Mouse (Mus musculus) G1E (cell line): ENCODE data around the gene Catsper4. TPM values are rescaled to one million over a fixed set of nuclear protein-coding genes. Genes with fewer than 3 reads are reported as not detected.

ENCODE experiments used
- ATAC-seq: 2 replicates; pipeline ENCODE4 v1.8.0; 2016; ENCODE audit warnings: mild to moderate bottlenecking; ENCODE audit not compliant: insufficient number of reproducible peaks, poor library complexity, low FRiP score, severe bottlenecking; ENCODE audit errors: extremely low read depth
- DNase-seq: peaks from one replicate; pipeline ENCODE4 v3.0.0; 2012; ENCODE audit warnings: low spot score
- H3K27me3 ChIP-seq: 2 replicates; pipeline ENCODE4 v1.6.1; 2012; ENCODE audit warnings: mild to moderate bottlenecking, low read length, inconsistent platforms; ENCODE audit not compliant: insufficient read depth
- H3K36me3 ChIP-seq: replicated peaks from 2 replicates; pipeline ENCODE3; 2012; ENCODE audit warnings: mild to moderate bottlenecking, inconsistent platforms
- H3K4me1 ChIP-seq: 2 replicates; pipeline ENCODE4 v1.6.1; 2012; ENCODE audit warnings: low read depth, low read length, inconsistent platforms, mixed read lengths; ENCODE audit not compliant: insufficient read depth
- H3K4me3 ChIP-seq: 2 replicates; pipeline ENCODE4 v1.5.1; 2012; ENCODE audit warnings: low read depth, mild to moderate bottlenecking, inconsistent platforms, low read length, moderate library complexity, mixed read lengths
- H3K9me3 ChIP-seq: replicated peaks from 2 replicates; pipeline ENCODE4 v1.6.1; 2012; ENCODE audit warnings: inconsistent platforms
- CTCF ChIP-seq: IDR thresholded peaks from 2 replicates; pipeline ENCODE4 v1.5.1; 2012; ENCODE audit warnings: low read depth, low read length, inconsistent platforms, mixed read lengths
- GATA1 ChIP-seq: IDR thresholded peaks from 2 replicates; pipeline ENCODE4 v1.6.1; 2012; ENCODE audit warnings: borderline replicate concordance, low read length, inconsistent platforms, mixed read lengths
- GATA2 ChIP-seq: IDR thresholded peaks from 2 replicates; pipeline ENCODE4 v1.6.1; 2012; ENCODE audit warnings: low read depth, low read length, inconsistent platforms, borderline replicate concordance
- POLR2AphosphoS5 ChIP-seq: IDR thresholded peaks from 2 replicates; pipeline ENCODE4 v1.6.1; 2012; ENCODE audit warnings: low read depth, low read length, inconsistent platforms; ENCODE audit not compliant: insufficient replicate concordance
- TAL1 ChIP-seq: conservative IDR thresholded peaks from 2 replicates; pipeline ENCODE4 v1.6.1; 2012; ENCODE audit warnings: low read depth, low read length, inconsistent platforms, mixed read lengths
- polyA plus RNA-seq: library from polyadenylated mRNA; stranded (reverse); fragments of >175 nt; gene quantifications from 2 replicates; pipeline ENCODE4 v1.2.3, GENCODE M21; 2012
- total RNA-seq, 2 experiments: library from RNA; stranded (forward) in 1 of 2; stranded (reverse) in 1 of 2; fragments of 200-1000 nt in 1 of 2; fragments of >200 nt in 1 of 2; fragmentation: Nextera tagmentation in 1 of 2; gene quantifications; 2 replicates each; pipeline ENCODE4 v1.2.3; 2014 to 2017

Catsper4 gene
- total and polyA plus RNA-seq, 3 experiments, result not detected

DNA sequence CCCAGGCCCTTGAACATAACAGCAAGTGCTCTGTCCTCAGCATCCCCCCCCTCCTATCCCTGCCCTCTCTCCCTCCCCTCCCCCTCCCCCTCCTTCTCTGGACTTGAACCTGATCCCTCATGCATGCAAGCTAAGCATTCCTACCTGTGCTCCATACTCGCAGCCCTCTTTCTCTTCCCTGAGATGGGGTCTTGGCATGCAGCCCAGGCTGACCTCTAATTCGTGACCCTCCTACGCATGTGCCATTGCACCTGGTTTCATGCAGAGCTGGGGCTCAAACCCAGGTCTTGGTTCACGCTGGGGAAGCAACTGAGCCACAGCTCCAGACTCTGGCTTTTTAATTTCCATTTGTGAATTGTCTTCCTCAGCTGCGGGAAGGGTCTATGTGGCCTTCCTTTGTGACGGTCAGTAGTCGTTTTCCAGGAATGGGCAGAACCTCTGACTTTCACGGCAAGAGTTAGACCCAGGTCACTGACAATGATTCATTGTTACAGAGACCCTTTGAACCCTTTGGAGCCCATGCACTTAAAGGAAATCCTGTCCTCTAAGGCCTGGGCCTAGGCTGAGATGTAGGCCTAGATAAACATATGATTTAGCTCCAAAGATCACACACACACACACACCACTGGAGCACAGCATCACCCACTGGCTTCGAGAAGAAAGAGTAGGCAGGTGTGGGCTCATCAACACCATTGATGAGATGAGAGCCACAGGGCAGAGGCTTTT, 38.8 kb upstream of the Catsper4 start:
- H3K9me3 ChIP-seq, result peaks cover 8% of the 10 kb centered on the region
- no peaks in the 10 kb centered on the region for H3K4me1 ChIP-seq
- peaks cover 23% of the 10 kb centered on the region for H3K27me3 ChIP-seq
- ATAC-seq (no peak), DNase-seq (no peak)
- H3K36me3 ChIP-seq, result no peaks in the 10 kb centered on the region
- TF ChIP-seq GATA1 (no peak), GATA2 (no peak), TAL1 (no peak), POLR2AphosphoS5 (no peak), CTCF (no peak)
- no peak overlapping the region for H3K4me3 ChIP-seq

DNA sequence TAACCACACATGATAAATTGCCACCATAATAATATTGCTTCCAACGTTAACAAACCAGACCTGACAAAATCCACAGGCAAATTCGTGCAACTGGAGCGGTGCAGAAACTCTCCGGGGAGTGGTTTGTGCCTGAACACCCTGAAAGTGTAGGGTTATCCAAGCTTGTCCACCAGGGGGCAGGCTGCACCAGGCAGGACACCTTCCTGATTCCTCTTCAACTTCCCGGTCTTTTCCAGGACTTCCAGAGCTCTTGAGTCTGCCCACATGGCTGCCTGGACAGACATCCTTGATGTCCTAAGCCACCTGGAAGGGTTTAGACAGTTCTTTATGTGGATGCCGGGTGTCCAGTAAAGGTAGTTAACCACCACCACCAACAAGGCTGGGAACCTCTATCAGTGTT, 36.0 kb upstream of the Catsper4 start:
- TF ChIP-seq GATA1, result no peak
- no peak for TF ChIP-seq POLR2AphosphoS5
- TF ChIP-seq GATA2, result no peak
- peak; percentile 76 for TF ChIP-seq CTCF
- TF ChIP-seq TAL1, result no peak
- DNase-seq, result no peak

DNA sequence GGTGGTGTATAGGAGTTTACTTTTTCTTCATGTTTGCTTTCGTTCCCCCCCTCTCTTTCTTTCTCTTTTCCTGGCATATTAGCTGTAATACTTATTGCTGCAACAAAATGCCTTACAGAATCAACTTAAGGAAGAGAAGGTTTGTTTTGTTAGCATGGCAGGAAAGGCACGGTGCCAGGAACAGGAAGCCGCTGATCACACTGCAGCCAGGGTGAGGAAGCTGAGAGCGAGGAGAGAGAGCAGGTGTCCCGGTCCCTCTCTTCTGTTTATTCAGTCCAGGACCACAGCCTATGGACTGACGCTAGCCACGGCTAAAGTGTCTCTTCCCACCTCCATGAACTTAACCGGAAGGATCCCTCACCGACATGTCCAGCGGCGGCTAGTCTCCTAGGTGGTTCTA, 31.2 kb upstream of the Catsper4 start:
- H3K4me1 ChIP-seq, result peaks cover 2% of the 10 kb centered on the region; the same call in 1 of the 2 replicates
- 0 out of 2 replicates have a peak, but pooled peaks cover 3% of the 10 kb centered on the region for H3K9me3 ChIP-seq
- no peak overlapping the region for H3K4me3 ChIP-seq
- TF ChIP-seq GATA2 (no peak), TAL1 (no peak), GATA1 (no peak), CTCF (no peak), POLR2AphosphoS5 (no peak)
- peaks cover 61% of the 10 kb centered on the region for H3K27me3 ChIP-seq
- ATAC-seq, result no peak
- H3K36me3 ChIP-seq, result no peaks in the 10 kb centered on the region
- DNase-seq, result no peak

More for the DNA sequence above, 36.0 kb upstream of the Catsper4 start:
- Histone ChIP-seq H3K27me3 (peaks cover 31% of the 10 kb centered on the region), H3K9me3 (peaks cover 8% of the 10 kb centered on the region), H3K4me1 (no peaks in the 10 kb centered on the region), H3K36me3 (no peaks in the 10 kb centered on the region), H3K4me3 (no peak overlapping the region)
- ATAC-seq, result no peak

DNA sequence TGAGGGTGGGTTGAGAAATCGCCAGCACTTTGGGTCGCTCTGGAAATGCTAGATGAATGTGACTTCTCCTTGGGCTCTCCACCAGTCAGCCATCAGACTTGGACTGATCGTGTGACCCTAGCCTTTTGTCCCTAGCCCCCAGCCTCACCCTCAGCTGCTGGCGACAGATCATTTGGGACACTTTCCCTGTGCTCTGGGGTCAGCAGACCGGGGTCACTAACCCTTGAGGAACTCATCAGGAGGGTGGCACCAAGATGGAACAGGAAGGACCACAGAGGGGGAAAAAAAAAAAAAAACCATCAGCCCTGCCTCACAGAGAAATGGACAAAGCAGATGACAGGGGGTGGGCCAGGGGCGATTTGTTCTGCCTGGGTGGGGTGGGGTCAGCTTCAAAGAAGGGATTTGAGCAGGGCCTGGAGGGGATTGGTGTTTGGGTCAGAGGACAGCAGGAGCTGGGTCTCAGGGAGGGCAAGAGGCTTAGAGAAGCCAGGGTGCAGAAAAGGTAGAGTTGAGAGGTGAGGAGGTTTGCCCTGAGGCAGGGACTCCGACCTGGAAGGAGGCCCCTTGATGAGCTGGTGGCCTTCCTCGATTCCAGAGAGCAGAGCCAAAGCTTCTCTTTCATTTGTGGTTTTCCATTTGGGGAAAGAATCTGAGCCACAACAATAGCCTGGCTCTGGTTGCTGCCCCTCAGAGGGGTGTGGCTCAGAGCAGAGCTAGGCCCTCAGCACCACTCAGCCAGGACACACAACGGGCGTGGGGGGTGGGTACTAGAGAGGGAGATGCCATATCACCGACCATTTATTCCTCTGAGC, 30.2 kb upstream of the Catsper4 start:
- H3K4me3 ChIP-seq, result no peak overlapping the region
- H3K4me1 ChIP-seq, result peaks cover 2% of the 10 kb centered on the region; the same call in 1 of the 2 replicates
- H3K36me3 ChIP-seq, result no peaks in the 10 kb centered on the region
- no peak for DNase-seq
- H3K27me3 ChIP-seq, result peaks cover 69% of the 10 kb centered on the region
- ATAC-seq, result no peak
- TF ChIP-seq POLR2AphosphoS5 (no peak), GATA1 (no peak), GATA2 (no peak), TAL1 (no peak), CTCF (no peak)
- H3K9me3 ChIP-seq, result 0 out of 2 replicates have a peak, but pooled peaks cover 3% of the 10 kb centered on the region

DNA sequence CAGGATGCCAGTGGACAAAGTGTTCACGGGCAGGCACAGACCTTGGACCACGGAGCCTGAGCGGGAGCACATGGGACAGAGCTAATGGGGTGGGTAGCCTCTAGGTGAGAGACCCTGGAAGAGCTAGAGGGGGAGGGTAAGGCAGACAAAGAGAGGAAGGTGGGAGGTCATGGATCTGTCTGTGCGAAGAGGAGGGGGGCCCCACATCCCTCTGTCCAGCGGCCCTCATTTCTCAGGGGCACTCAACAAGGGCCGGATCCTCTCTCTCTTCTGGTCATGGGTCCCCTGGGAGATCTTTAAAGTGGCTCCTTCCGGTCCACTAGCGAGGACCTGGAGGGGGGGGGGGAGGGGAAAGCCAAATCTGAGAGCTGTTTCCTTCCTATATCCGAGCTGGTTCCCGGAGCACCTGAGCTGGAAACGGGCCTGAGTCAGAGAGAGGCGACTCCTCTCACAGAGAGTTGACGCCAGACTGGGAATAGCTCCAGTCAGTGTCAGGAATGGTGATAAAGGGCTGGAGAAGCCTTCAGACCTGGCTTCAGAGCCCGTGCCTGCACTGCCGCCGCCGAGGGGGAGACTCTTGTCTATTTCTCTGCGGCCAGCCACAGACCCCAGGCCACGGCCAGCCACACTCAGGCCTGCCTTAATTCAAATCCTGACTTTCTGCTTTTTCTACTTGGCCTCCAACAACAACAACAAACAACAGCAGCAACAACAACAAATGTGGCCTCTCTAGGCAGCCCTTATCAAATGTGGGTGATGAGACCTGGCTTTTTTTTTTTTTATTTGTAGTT, 29.4 kb upstream of the Catsper4 start:
- no peaks in the 10 kb centered on the region for H3K36me3 ChIP-seq
- no peak overlapping the region for H3K4me3 ChIP-seq
- TF ChIP-seq GATA1 (no peak), TAL1 (no peak), POLR2AphosphoS5 (no peak), CTCF (no peak), GATA2 (no peak)
- peaks cover 69% of the 10 kb centered on the region for H3K27me3 ChIP-seq
- DNase-seq (no peak), ATAC-seq (no peak)
- H3K4me1 ChIP-seq, result peaks cover 8% of the 10 kb centered on the region
- H3K9me3 ChIP-seq, result peaks cover 4% of the 10 kb centered on the region; the same call in 1 of the 2 replicates
